Mouse (Mus musculus): ENCODE measurements around the gene Top2b.

Top2b gene

DNA sequence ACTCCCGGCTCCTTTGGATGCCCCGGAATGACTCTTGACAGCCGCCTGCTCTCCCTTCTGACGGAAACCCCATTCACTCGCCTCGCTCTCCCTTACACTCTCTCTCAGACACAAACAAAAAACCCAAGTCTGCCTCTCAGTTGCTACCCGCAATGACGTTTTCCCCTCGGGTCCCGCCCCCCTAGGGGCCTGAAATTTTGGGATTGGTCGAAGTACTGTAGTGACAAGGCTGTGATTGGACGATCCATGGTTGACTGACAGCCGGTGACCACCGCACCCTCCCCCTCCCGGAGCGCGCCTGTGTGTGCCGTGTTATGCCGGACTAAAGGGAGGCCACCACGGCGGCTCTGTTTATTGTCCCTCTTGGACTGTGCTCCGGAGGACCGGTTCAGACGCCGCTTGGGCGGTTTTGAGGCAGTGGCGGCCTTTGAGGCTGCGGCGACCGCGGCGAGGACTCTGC lies at the start of gene Top2b:
Top2b (plus strand) TSS at position 302 of the 460 bp plus-strand sequence.
- peak; percentile 97 for DNase-seq (ENCODE audit: low read depth, low spot score)

DNA sequence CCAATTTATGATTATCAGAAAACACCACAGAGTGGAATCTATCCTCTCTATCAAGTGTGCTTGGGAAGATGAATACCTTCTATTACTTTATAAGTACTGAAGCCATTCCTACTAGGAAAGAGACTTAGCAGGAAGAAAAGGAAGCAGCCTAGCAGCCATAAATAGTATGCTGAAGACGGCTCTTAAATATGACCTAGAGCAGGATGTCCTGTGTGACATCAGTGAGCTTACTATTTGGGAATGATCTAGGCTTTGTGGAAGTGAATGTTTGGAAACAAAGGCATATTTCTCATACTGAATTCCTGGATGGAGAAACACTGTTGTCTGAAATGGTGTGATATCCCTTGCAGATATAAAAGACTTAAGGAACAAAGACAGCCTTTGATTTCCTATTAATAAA lies 48.3 kb upstream of the Top2b start:
- DNase-seq (ENCODE audit: low read depth, low spot score), result no peak

DNA sequence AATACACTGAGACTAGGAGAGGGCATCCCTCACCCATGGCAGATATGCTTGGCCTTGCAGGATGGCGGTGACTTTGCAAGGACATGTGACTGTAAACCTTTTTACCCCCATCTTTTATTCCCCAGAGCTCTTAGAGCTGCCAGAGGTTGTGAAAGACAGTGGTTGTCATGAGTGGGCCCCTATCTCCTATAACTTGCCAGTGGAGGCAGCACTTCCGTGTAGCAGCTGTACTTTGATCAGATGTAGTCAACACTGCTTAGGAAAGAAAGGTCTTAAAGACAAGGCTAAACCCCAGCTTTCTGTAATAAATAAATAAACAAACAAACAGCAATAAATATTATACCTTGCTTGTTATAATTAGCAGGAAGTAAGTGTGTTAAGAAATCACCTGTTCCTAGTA lies 45.2 kb upstream of the Top2b start:
- no peak for DNase-seq (ENCODE audit: low read depth, low spot score)

DNA sequence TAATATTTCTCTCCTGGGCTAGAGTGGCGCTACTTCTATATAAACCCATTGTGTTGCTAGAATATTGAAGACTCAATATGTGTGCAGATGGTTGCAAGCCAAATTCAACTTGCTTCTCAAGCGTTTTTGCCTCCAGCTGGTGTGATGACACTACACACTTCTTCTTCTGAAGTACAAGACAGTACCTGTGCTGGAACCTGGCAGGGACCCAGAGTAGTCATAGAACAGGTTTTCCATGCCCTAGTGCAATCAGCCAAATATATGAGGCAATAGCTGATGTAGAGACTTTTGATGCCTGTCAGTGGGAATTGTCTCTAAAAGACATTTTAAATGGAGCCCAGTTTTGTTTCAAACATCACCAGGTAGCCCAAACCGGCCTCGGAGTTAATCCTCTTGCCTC lies 40.6 kb upstream of the Top2b start:
- DNase-seq (ENCODE audit: low read depth, low spot score), result no peak

DNA sequence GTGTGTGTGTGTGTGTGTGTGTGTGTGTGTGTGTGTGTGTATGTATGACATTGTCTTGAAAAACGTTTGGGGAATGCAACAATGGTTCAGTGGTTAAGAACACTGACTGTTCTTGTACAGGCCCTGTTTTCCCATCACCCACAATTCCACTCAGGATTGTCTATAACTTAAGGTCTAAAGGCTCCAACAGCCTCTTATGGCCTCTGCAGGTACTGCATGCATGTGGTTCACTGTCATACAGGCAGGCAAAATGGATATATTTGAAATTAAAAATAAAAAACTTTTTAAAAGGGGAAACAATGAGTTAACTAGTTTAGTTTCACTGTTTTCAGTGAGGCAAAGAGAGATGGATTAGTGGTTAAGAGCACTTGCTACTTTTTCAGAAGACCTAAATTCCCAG lies 39.8 kb upstream of the Top2b start:
- DNase-seq (ENCODE audit: low read depth, low spot score), result no peak

DNA sequence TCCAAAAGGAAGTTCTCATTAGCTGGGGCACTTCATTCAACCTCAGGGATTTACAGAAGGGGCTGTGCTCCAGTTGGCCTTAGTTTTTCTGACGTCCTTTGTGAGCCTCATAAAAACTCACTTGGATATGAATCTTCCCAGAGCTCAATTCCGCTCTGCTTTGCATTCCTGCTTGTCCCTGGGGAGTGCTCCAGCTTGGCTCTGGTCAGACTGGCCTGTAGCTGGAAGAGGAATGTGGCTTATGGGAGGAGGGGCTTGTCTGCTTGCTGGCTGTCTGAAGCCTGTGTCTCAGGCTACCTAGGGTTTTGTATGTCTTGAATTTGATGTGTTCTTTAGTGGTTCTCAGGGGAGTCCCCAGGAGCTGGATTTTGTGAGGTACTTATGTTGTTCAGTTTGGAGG lies 36.4 kb upstream of the Top2b start:
- no peak for DNase-seq (ENCODE audit: low read depth, low spot score)

DNA sequence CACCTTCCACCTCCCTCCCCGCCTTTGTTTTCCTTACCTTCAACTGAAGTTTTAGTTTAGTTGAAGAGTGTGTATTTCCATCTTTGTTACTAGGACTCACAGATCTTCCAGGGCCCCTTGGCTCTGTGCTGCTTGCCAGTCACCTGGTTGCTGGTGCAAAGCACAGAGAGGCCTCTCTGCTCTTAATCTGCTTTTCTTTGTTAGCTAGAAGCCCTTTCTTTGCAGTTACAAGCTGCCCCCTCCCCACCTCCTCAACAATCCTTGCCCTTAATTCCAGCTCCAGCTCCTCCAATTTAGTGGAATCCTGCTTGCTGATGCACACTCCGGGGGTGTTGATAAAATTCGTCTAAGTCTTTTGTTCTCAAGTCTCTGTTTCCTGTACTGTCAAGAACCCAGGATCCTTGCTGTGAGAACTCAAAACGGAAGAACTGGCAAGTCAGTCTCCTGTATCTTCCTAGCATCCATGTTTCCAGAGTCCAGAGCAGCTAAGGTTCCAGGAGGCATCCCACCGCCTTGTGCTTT lies 36.0 kb upstream of the Top2b start:
- DNase-seq (ENCODE audit: low read depth, low spot score), result no peak

DNA sequence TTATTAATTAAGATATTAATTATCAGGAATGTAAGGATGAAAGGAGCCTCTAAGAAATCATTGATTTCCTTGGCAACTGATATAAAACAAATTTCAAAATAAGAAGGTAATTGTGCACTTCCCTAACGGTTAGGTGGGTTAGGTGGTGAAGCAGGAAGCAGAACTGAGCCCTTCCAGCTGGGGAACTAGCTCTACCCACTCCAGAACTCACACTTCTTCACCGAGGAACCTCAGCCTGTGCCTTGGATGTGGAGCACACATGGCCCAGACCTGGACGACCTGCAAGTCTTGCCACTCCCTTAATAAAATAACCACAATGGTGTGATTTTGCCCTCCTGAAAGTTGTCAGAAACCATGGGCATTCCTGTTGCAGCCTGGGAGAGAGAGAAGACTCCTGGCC lies 35.2 kb upstream of the Top2b start:
- DNase-seq (ENCODE audit: low read depth, low spot score), result no peak

DNA sequence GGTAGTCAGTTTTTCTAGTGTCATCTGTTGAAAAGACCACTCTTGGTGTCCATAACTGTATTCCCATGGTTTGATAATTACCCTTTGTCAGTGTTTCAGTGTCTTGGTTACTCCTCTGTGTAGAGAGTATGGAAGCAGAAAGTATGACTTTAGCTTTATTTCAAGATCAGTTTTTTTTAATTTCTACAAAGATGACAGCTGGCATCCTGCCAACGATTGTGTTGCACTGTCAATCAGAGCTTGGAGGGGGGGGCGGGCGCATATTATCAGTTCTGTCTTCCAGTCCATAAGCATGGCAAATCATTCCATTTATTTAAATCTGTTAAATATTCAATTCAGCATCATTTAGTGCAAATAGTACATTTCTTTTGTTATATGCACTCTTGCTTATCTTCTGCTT lies 30.7 kb upstream of the Top2b start:
- no peak for DNase-seq (ENCODE audit: low read depth, low spot score)

DNA sequence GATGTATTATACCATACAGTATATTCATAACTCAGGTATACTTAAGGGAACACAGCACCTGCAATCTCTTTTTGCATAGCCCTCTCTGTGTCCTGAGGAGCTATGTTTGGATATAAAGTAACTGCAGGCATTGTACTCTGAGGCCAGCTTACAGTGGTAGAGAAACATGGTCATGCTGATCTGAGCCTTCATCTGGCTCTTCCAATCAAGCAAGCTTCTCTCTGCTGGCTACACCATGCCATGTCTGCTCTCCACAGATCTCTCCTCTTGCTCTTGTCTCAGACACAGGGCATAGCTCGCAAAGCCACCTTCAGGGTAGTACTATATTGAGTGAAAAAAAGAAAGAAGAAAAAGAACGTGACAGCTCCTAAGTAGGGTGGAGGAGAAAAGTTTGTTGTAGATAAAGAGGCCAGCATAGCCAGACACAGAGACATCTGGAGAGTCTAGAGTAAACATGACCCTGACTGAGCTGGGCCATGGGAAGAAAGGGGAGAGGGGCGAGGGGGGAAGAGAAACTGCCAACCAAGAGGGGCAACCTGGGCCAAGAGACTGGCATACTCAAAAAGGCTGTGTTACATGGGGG lies 29.1 kb upstream of the Top2b start:
- no peak for DNase-seq (ENCODE audit: low read depth, low spot score)

DNA sequence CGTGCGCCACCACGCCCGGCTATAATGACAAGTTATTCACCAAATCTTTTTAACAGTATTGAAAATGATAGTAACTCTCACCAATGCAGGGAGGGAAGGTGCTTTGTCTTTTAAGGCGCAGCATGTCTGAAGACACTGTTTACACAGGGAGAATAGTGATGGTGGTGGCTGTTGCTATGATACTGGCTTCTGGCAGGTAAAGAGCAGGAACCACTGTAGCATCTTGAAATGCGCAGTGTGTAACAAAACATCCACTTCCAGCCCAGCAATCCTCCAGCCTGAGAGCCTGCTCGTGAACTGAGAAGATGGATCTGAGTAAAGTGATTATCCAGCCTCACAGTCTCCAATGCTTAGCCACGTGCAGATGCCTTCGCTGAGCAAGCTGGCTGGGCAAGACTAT lies 17.5 kb upstream of the Top2b start:
- no peak for DNase-seq (ENCODE audit: low read depth, low spot score)

DNA sequence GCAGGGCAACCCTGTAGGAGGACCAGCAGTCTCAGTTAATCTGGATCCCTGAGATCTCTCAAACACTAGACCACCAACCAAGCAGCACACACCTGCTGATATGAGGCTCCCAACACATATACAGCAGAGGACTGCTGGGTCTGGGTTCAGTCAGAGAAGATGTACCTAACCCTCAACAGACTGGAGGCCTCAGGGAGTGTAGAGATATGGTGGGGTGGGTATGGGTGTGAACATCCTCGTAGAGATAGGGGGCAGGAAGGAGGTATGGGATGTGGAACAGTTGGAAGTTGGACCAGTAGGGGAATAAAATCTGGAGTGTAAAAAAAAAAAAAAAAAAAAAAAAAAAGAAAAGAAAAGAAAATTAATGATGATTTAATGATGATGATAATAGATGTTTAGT lies 5.3 kb upstream of the Top2b start:
- DNase-seq (ENCODE audit: low read depth, low spot score), result no peak

DNA sequence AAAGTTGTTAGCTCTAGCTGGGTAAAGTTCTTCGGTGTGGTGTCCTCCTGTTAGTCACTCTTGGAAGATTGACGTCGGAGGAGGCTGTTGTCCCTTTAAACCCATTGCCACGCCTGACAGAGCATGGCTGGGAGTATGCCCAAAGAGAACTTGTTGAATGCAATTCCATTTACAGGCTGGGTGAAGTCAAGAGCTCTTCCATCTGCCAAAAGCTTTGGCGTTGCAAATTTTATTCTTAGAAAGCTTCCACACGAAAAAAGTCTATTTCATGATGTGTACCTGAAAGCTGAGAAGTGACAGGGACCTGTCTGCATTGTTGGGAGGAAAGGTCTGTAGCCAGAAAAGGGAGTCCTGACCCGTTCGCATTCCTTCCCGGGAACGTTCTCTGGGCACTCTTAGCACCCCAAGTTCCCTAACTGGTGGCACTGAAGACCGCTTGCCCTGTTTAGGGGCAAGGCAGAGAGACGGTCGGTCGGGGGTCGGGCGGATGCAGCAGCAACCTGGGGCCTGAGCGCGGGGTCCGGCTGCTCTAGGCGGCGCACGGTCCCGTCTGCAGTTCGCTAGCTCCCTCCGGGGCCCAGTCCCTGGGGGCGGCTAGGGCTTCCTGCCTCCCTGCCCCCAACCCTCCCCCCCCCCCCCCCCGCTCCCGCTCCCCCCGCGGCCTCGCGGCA lies 683 bp upstream of the Top2b start:
- peak; percentile 18 for DNase-seq (ENCODE audit: low read depth, low spot score)

DNA sequence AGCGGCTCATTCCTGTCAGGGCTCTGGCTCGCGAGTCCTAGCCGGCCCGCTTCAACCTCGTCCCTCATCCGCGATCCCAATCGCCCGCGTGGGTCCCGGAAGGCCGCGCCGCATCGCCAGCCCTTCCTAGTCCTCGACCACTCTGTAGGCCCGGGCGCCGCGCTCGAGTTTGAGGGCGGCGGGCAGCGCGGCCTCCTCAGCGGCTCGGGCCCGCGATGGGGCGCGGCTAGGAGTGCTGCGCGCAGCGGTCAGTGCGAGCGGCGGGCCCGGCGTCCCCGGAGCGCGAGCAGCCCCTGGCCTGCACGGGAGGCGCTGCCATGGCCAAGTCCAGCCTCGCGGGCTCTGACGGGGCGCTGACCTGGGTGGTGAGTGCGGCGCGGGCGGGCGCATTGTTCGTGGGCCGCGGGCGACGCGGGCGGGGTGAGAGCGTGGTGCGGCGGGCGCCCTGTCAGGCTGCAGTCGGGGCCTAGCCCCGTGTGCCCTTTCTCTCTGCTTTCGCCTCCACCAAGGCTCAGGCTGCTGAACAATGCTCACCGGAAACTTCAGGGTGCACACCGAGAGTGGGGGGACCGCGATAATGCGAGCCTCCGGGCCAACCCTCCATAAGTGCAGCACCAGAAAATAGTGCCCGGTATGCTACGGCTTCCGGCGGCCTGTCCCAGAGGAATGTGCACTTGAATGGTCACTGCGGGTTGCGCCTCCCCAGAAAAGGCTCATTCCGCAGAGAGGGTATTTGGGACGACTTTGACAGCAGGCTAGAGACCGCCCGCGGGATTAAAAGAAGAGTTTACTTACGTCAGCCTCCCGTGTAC lies 589 bp downstream of the Top2b start:
- peak; percentile 78 for DNase-seq (ENCODE audit: low read depth, low spot score)

DNA sequence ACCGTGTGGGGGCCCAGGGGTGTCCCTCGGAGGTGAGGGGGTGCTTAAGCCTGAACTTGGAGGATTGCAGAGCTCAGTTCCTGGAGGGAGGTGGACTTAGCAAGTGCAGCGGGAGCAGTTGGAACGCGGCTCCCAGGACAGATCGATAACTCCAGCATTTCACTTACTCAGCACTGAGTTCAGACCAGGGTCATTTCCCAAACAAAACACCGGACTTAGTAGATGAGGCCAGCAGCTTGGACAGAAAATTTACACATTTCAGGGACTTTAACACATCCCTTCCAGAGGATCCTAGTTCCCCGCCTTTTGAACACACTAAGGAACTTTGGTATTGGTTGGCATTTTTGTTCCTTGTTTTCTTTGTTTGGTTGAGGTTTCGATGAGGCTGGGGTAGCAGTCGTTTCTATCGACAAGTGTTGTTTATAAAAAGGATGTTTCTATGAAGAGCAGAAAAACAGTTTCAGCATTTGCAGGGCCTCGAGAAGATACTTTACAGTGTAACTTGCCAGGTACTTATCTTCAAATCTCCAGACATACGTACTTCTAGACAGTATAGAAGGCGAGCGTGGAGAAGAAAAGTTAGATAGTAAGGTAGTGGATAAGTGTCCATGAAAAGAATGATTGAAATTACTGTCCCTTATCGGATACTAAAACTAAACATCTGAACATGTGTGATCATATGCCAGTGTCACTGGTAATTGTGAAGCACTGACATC lies 1.4 kb downstream of the Top2b start:
- DNase-seq (ENCODE audit: low read depth, low spot score), result no peak

DNA sequence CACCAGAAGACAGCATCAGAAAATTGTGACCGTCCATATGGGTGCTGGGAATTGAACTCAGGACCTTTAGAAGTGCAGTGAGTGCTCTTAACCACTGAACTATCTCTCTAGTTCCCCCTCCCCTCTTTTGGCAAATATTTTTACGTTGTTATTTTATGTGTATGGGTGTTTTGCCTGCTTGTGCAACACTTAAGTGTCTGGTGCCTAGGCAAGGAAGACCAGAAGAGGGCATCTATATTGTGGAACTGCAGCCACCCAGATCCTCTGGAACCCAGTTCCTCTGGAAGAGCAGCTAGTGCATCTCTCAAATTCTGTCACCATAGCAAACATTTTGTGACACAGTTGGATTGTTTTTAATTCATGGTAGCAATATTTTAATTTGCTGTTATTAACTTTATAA lies 2.0 kb downstream of the Top2b start:
- DNase-seq (ENCODE audit: low read depth, low spot score), result no peak

DNA sequence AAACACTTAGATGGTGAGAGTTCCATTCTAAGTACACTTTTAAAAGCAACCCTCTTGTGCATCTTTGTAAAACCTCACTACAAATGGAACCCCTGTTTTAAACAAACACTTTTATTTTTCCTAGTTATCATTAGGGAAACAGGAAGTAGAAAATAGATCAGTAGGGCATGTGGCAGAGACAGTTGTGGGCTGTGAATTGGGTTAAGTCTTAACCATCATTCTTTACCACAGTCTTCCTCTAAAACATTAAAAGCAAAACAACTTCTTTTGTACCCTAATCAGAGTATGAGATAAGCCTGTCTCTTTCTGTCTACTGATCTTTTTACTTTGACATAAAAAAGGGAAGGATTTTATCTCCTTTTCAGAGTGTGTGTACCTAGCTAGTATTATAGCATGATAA lies 7.8 kb downstream of the Top2b start:
- no peak for DNase-seq (ENCODE audit: low read depth, low spot score)

DNA sequence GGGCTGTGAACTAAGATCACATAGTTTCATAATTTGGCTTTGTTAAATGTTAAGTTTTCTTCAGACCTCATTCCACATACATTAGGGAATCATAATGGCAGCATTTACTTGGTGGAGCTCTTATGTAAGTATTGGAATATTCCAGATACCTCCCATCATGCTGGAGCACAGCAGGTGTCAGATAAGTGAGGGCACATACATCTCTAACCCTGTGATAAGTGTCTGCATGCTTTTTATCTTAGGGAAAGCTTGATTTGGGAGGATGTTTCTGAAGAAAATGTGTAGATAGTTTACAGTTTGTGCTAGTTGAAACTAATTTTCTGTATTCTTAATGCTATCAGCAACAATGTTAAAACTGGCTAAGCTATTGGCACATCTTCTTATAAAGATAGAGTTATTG lies 8.2 kb downstream of the Top2b start:
- DNase-seq (ENCODE audit: low read depth, low spot score), result no peak

DNA sequence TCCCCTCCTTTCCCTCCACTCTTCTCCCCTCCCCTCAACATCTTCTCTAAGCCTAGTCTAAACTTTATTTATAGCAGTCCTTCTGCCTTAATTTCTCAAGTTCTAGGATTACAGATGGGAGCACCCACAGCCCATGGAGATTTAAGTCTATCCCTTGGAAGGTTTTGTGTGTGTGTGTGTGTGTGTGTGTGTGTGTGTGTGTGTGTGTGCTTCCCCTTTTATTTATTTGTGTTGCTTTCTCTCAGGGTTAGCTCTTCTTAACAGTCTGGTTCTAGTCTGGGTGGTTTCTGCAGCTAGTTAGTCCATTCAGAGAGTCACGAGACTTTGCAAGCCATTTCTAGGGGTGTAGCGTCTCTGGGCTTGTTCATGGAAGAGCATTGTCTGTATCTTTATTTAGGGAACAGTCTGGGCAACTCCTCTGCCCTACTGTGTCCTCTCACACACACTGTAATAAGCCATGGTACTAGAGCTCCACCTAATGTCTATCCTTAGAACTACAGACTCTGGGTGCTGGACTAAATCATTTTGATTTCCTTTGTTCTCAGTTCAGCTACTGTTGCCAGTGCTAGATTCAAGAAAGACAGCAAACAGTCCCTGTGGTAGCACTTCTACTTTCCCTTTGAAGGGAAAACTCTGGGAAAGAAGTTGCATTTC lies 15.1 kb downstream of the Top2b start:
- peak; percentile 65 for DNase-seq (ENCODE audit: low read depth, low spot score)

DNA sequence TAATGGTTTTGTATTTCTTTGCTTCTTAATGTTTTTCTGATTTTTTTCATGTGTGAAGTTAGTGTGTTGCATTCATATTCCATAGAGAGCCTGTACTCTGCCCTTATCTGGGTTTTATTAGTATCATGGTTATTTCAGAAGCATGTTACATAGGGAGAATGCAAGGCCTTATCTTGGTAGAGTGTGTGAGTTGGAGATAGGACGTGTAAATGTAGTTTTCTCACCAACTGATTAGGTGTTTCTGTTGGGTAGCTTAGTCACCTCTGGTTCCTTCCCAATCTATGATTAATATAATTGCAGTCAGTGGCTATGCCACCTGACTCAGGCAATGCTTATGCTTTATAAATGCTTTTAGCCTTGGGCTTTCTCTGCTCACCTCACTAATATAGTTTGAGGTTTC lies 19.8 kb downstream of the Top2b start:
- no peak for DNase-seq (ENCODE audit: low read depth, low spot score)

DNA sequence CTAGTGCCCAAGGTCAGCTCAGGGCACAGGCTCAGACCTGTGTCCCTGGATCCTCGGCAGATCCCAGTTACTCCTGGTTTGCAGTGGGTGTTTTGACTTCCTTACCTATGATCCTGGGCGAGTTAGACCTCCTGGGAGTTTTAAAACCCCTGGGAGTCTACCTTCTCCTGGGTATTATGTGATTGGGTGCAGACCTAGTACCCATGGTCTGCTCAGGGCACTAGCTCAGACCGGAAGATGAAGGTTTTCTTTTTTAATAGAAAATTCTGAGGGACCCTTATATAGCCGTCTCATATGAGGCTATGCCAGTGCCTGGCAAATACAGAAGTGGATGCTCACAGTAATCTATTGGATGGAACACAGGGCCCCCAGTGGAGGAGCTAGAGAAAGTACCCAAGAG lies 40.2 kb downstream of the Top2b start:
- DNase-seq (ENCODE audit: low read depth, low spot score), result no peak

DNA sequence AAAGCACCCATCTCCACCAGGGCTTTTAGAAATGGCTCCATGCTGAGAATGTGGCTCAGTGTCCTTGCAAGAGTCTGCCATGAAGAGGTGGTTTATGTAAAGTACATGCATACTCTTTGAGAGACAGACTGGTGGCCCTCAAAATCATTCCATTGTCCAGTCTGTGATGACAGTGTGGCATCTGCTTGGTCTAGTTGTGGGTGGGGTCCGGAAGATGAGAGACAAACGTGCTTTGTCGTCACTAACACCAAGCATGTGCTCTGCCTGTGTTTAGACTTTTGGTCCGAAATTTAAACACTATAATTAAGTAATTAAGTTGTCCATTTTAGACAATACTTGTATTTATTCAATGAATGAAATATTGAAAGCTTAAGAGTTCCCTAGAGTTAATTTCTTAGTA lies 49.2 kb downstream of the Top2b start:
- DNase-seq (ENCODE audit: low read depth, low spot score), result no peak

Measured in retina, adult 2 months (tissue).